Mouse (Mus musculus): ENCODE measurements around the gene Thsd4.

GRCm38 (mm10) chr9:59964367-59964766 lies 557.5 kb downstream of the Thsd4 start:
- TF ChIP-seq POLR2A (IDR thresholded peaks at IDR 0.05; ENCODE audit: extremely low read depth, insufficient read depth, low read length): no peak
- TF ChIP-seq CTCF (IDR thresholded peaks at IDR 0.05; ENCODE audit: extremely low read depth, insufficient read depth, low read length): no peak

Data from cortical plate, adult 2 months (tissue).